ENCODE assay signal across 25 mouse cellular contexts in genomic region chr6:88514546-88514945, GRCm38 (mm10). TPM values are rescaled to one million over a fixed set of nuclear protein-coding genes. Genes with fewer than 3 reads are reported as not detected.
DNase-seq lines count a peak whose midpoint lies in the region; ATAC-seq and TF ChIP-seq lines count a peak whose summit lies in the region.
"Had no signal": no experiment of that assay in that cellular context is flagged by ENCODE, and none has a peak within 500 bp of the region (broad histone marks: within the 10 kb centered on the region; RNA-seq: fewer than 3 reads in every experiment).

No protein-coding gene starts in this region.

- peak overlapping the region; percentile 69 for H3K9ac ChIP-seq in heart, embryonic 13.5 days
- H3K9ac ChIP-seq: embryonic facial prominence, embryonic 12.5 days; kidney, embryonic 15.5 days; limb, embryonic 13.5 days; lung, embryonic 15.5 days; neural tube, embryonic 13.5 days; stomach, embryonic 15.5 days had no signal

- peak overlapping the region; percentile 97 for H3K4me2 ChIP-seq in heart, embryonic 13.5 days
- H3K4me2 ChIP-seq: embryonic facial prominence, embryonic 12.5 days; kidney, embryonic 15.5 days; limb, embryonic 13.5 days; liver, embryonic 11.5 days; lung, embryonic 15.5 days; midbrain, embryonic 11.5 days; neural tube, embryonic 13.5 days; stomach, embryonic 15.5 days had no signal

- 44% methylated on average over 4 of the region's 4 CpGs for WGBS in heart, embryonic 13.5 days

- H3K9me3 ChIP-seq in heart, embryonic 13.5 days = no peaks in the 10 kb centered on the region
- H3K9me3 ChIP-seq: embryonic facial prominence, embryonic 12.5 days; kidney, embryonic 15.5 days; limb, embryonic 13.5 days; lung, embryonic 15.5 days; neural tube, embryonic 13.5 days; stomach, embryonic 15.5 days had no signal

- no peak for ATAC-seq in heart, embryonic 13.5 days (ENCODE audit: extremely low read depth, insufficient number of reproducible peaks, low FRiP score, low TSS enrichment)
- ATAC-seq: forebrain, embryonic 14.5 days; hindbrain, embryonic 16.5 days had no signal

- peaks cover 63% of the 10 kb centered on the region for H3K4me1 ChIP-seq in heart, embryonic 13.5 days

- TF ChIP-seq CTCF in layer of hippocampus, adult 2 months (conservative IDR thresholded peaks at IDR 0.05) = no peak

- intact Hi-C loops in heart, postnatal 14 days (cut with DNase I) = no loop called here

- 0 out of 2 replicates have a peak overlapping the region, but pooled peaks have one; percentile 1 for H3K4me3 ChIP-seq in heart, embryonic 13.5 days
- no peak overlapping the region for H3K4me3 ChIP-seq in layer of hippocampus, adult 2 months
- H3K4me3 ChIP-seq: embryonic facial prominence, embryonic 12.5 days; kidney, embryonic 15.5 days; limb, embryonic 13.5 days; lung, embryonic 15.5 days; neural tube, embryonic 13.5 days; stomach, embryonic 15.5 days had no signal

- H3K27me3 ChIP-seq in heart, embryonic 13.5 days (replicated peaks) = no peaks in the 10 kb centered on the region
- H3K27me3 ChIP-seq: CH12.LX; embryonic facial prominence, embryonic 12.5 days; kidney, embryonic 15.5 days; limb, embryonic 13.5 days; lung, embryonic 15.5 days; neural tube, embryonic 13.5 days; stomach, embryonic 15.5 days had no signal

- no peak for DNase-seq in heart, postnatal 14 days
- peak; percentile 64 for DNase-seq in layer of hippocampus, adult 11-12 months (ENCODE audit: low spot score)
- DNase-seq in layer of hippocampus, postnatal 25 days (ENCODE audit: extremely low spot score in 1 of 2, low spot score in 1 of 2) = no peak
- peak; percentile 61 to 81 for DNase-seq in layer of hippocampus, adult 2 months (ENCODE audit: low spot score in 2 of 2)
- DNase-seq in layer of hippocampus, postnatal 10 days (ENCODE audit: low spot score in 2 of 2) = peak; percentile 12 to 19
- DNase-seq in urinary bladder, adult 18-20 months (ENCODE audit: low spot score in 2 of 2) = no peak
- no peak for DNase-seq in B cell, adult 2 months
- DNase-seq: adrenal gland, postnatal 10 days; cerebellum, adult 11-12 months; cerebellum, adult 9-11 months; embryo, embryonic 11 days; gastrocnemius, postnatal 14 days; kidney, adult 18-20 months had no signal

- peaks cover 67% of the 10 kb centered on the region for H3K36me3 ChIP-seq in heart, embryonic 13.5 days

- peak overlapping the region; percentile 91 for H3K27ac ChIP-seq in heart, embryonic 13.5 days (replicated peaks)
- H3K27ac ChIP-seq in layer of hippocampus, adult 2 months = no peak overlapping the region
- H3K27ac ChIP-seq: embryonic facial prominence, embryonic 12.5 days; kidney, embryonic 15.5 days; limb, embryonic 13.5 days; lung, embryonic 15.5 days; neural tube, embryonic 13.5 days; stomach, embryonic 15.5 days had no signal

RNA-seq across cellular contexts. Expression of gene Sec61a1, which starts 4.2 kb away (rescaled TPM):
- 176 and 177 TPM in 2 replicates for polyA plus RNA-seq in heart, embryonic 13.5 days (2015; fragmentation: Nextera tagmentation; extraction: Ambion mirVana)
- total RNA-seq in heart, postnatal 14 days (2021) = 10 to 100 TPM; 62.0 to 64.2 TPM
- 100 to 1,000 TPM in 1 of 2 experiments, 10 to 100 TPM in 1; 87.0 to 100 TPM for total RNA-seq in layer of hippocampus, postnatal 25 days (2021)
- total RNA-seq in layer of hippocampus, adult 2 months (2021) = 10 to 100 TPM; 80.9 to 94.0 TPM
- 100 to 1,000 TPM; 129 to 138 TPM for total RNA-seq in layer of hippocampus, postnatal 10 days (2021)

RNA-seq across cellular contexts. Expression of gene Ruvbl1, which starts 49.3 kb away (rescaled TPM):
- polyA plus RNA-seq in heart, embryonic 13.5 days (2015; fragmentation: Nextera tagmentation; extraction: Ambion mirVana) = 79.5 and 86.1 TPM in 2 replicates
- 10 to 100 TPM; 18.7 to 18.9 TPM for total RNA-seq in heart, postnatal 14 days (2021)
- total RNA-seq in layer of hippocampus, postnatal 25 days (2021) = 10 to 100 TPM; 38.8 to 44.4 TPM
- 10 to 100 TPM; 40.3 to 41.1 TPM for total RNA-seq in layer of hippocampus, adult 2 months (2021)
- total RNA-seq in layer of hippocampus, postnatal 10 days (2021) = 10 to 100 TPM; 37.4 to 38.9 TPM

Comparison
In these comparisons a context has a peak if more than half of its experiments do, and no peak if none do; other contexts are left out.
1. DNase-seq: peak in layer of hippocampus, adult 11-12 months (single experiment), layer of hippocampus, adult 2 months (2 of 2) and layer of hippocampus, postnatal 10 days (2 of 2); none in heart, postnatal 14 days (0 of 2), layer of hippocampus, postnatal 25 days (0 of 2), urinary bladder, adult 18-20 months (0 of 2) and B cell, adult 2 months (0 of 2).